Mouse (Mus musculus): ENCODE results near the gene St5. TPM values are rescaled to one million over a fixed set of nuclear protein-coding genes. Genes with fewer than 3 reads are reported as not detected.

St5 gene
- polyA plus RNA-seq, 1 experiment from 2014 or later, result 61.4 TPM

DNA sequence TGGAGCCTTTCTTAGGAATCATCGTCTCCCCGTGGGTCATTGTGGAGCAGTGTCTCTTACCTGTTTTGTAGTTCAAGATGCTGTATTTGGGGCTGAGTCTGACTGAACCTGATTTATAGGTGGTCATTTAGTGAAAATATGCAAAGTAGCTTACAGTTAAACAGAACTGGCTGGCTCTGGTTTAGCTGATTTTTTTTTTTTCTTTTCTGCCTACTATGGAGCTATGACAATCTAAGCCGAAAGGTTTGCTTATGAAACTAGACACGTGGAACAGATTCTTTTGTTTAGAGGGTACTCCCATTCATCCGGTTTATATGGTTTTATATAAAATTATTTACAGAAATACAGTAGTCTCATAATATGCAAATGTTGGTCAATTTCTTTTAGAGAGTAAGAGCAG is 28.2 kb upstream of the St5 start, which contains the start of gene Ascl3:
Gene Ascl3 (minus strand): TSS at position 101 of the 400 bp plus-strand sequence.
- H3K9me3 ChIP-seq (ENCODE audit: control insufficient read depth, low read length), result no peaks in the 10 kb centered on the region
- no peaks in the 10 kb centered on the region for H3K4me1 ChIP-seq (ENCODE audit: control insufficient read depth, insufficient read depth, low read length)
- no peak within 1 kb of the TSS for H3K4me2 ChIP-seq (ENCODE audit: low read depth)
- H3K4me3 ChIP-seq (ENCODE audit: low read depth, low read length), result no peak within 1 kb of the TSS
- 90% methylated on average over 5 of the region's 5 CpGs for WGBS
- no peak within 1 kb of the TSS for H3K27ac ChIP-seq (ENCODE audit: low read depth, low read length)
- H3K27me3 ChIP-seq (ENCODE audit: control insufficient read depth, insufficient read depth, low read length), result no peaks in the 10 kb centered on the region
- no peaks in the 10 kb centered on the region for H3K36me3 ChIP-seq (ENCODE audit: control insufficient read depth, insufficient read depth, low read length)
- DNase-seq (ENCODE audit: low spot score) (no peak), ATAC-seq (ENCODE audit: insufficient read depth, low FRiP score, low TSS enrichment) (no peak)
- no peak within 1 kb of the TSS for H3K9ac ChIP-seq (ENCODE audit: low read length)

DNA sequence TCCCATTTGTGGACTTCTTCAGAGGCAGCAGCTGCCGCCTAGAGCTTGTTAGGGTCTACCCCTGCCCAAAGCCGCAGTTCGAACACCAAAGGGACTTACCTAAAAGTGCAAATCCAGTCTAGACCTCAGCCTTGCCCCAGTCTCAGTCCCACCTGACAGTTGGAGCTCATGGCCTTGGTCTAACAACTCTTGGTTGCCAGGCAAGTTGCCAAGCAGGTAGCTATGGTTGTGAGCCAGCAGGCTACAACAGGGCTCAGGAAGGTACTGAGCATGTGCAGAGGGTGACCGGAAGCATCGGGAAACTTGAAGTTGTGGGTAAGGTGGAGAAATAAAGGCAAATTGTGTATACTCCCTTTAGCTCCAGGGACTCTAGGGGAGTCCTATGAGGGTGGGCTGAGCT is 20.3 kb upstream of the St5 start, which contains the start of gene BC051019:
Gene BC051019 (minus strand): TSS at position 154 of the 400 bp plus-strand sequence.
- DNase-seq (ENCODE audit: low spot score), result no peak
- no peak for ATAC-seq (ENCODE audit: insufficient read depth, low FRiP score, low TSS enrichment)
- H3K4me3 ChIP-seq (ENCODE audit: low read depth, low read length), result no peak within 1 kb of the TSS
- no peak within 1 kb of the TSS for H3K27ac ChIP-seq (ENCODE audit: low read depth, low read length)
- H3K36me3 ChIP-seq (ENCODE audit: control insufficient read depth, insufficient read depth, low read length), result no peaks in the 10 kb centered on the region
- no peak within 1 kb of the TSS for H3K9ac ChIP-seq (ENCODE audit: low read length)
- H3K27me3 ChIP-seq (ENCODE audit: control insufficient read depth, insufficient read depth, low read length), result no peaks in the 10 kb centered on the region
- no peaks in the 10 kb centered on the region for H3K4me1 ChIP-seq (ENCODE audit: control insufficient read depth, insufficient read depth, low read length)
- no peaks in the 10 kb centered on the region for H3K9me3 ChIP-seq (ENCODE audit: control insufficient read depth, low read length)
- no peak within 1 kb of the TSS for H3K4me2 ChIP-seq (ENCODE audit: low read depth)
- 95% methylated on average over 5 of the region's 5 CpGs for WGBS

DNA sequence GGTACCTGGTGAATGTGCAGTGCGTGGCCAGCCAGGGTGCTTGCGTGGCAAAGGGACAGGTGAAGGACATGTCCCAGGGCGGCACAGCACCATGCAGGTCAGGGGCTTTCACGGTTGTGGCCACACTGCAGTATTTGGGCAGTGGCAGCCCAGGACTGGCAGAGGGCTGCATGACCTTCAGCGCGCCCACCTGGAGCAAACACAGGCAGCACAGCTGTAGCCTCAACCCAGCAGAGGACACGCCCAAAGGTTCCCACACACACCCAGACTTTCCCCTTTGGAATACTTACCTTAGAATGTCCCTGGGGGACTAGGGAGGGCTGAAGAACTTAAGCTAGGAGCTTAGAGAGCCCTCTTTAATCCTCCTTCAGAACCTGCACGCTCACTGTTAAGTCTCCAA is 19.7 kb upstream of the St5 start:
- Histone ChIP-seq H3K4me1 (ENCODE audit: control insufficient read depth, insufficient read depth, low read length) (no peaks in the 10 kb centered on the region), H3K27ac (ENCODE audit: low read depth, low read length) (no peak overlapping the region), H3K4me3 (ENCODE audit: low read depth, low read length) (no peak overlapping the region), H3K36me3 (ENCODE audit: control insufficient read depth, insufficient read depth, low read length) (no peaks in the 10 kb centered on the region), H3K27me3 (ENCODE audit: control insufficient read depth, insufficient read depth, low read length) (no peaks in the 10 kb centered on the region), H3K9ac (ENCODE audit: low read length) (no peak overlapping the region), H3K9me3 (ENCODE audit: control insufficient read depth, low read length) (no peaks in the 10 kb centered on the region), H3K4me2 (ENCODE audit: low read depth) (no peak overlapping the region)
- 90% methylated on average over 8 of the region's 8 CpGs for WGBS
- ATAC-seq (ENCODE audit: insufficient read depth, low FRiP score, low TSS enrichment), result no peak
- no peak for DNase-seq (ENCODE audit: low spot score)

DNA sequence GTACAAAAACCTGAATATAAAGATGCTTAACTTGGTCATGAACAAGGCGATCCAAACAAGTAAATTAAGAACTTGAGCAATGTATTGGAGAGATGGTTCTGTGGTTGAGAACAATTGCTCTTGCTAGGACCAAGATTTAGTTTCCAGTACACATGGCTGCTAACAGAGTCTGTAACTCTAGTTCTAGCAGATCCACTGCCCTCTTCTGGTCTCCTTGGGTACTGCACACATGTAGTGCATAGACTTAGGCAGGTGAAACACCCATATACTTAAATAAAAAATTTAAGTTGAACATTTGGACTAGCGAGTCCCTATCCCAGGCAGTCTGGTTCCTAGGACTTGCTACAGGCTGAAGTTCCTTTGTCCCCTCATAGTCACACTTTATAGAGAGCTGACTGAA is 19.2 kb upstream of the St5 start:
- no peak overlapping the region for H3K27ac ChIP-seq (ENCODE audit: low read depth, low read length)
- no peaks in the 10 kb centered on the region for H3K9me3 ChIP-seq (ENCODE audit: control insufficient read depth, low read length)
- H3K36me3 ChIP-seq (ENCODE audit: control insufficient read depth, insufficient read depth, low read length), result no peaks in the 10 kb centered on the region
- no peaks in the 10 kb centered on the region for H3K4me1 ChIP-seq (ENCODE audit: control insufficient read depth, insufficient read depth, low read length)
- no peak for ATAC-seq (ENCODE audit: insufficient read depth, low FRiP score, low TSS enrichment)
- 89% methylated on average over 2 of the region's 2 CpGs for WGBS
- no peak overlapping the region for H3K4me3 ChIP-seq (ENCODE audit: low read depth, low read length)
- H3K4me2 ChIP-seq (ENCODE audit: low read depth), result no peak overlapping the region
- H3K9ac ChIP-seq (ENCODE audit: low read length), result no peak overlapping the region
- H3K27me3 ChIP-seq (ENCODE audit: control insufficient read depth, insufficient read depth, low read length), result no peaks in the 10 kb centered on the region
- no peak for DNase-seq (ENCODE audit: low spot score)

DNA sequence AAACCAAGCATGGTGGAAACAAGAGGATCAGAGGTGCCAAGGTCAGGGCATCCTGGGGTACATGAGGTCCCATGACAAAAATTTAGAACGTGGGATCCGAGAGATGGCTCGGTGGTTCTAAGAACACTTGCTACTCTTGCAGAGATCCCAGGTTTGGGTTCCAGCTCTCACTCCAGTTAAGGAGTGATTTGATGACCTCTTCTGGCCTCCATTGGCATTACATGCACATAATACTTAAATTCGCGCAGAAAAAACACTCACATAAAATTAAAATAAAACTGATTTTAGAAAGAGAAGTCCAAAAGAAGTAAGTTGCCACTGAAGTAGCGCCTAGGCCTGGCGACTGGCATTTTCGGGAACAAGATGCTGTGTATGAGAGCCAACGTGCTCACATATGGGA is 15.9 kb upstream of the St5 start:
- Histone ChIP-seq H3K27me3 (ENCODE audit: control insufficient read depth, insufficient read depth, low read length) (no peaks in the 10 kb centered on the region), H3K9me3 (ENCODE audit: control insufficient read depth, low read length) (no peaks in the 10 kb centered on the region), H3K27ac (ENCODE audit: low read depth, low read length) (no peak overlapping the region), H3K4me2 (ENCODE audit: low read depth) (no peak overlapping the region), H3K36me3 (ENCODE audit: control insufficient read depth, insufficient read depth, low read length) (no peaks in the 10 kb centered on the region), H3K4me1 (ENCODE audit: control insufficient read depth, insufficient read depth, low read length) (no peaks in the 10 kb centered on the region), H3K9ac (ENCODE audit: low read length) (no peak overlapping the region), H3K4me3 (ENCODE audit: low read depth, low read length) (no peak overlapping the region)
- ATAC-seq (ENCODE audit: insufficient read depth, low FRiP score, low TSS enrichment), result no peak
- WGBS, result 61% methylated on average over 9 of the region's 9 CpGs
- no peak for DNase-seq (ENCODE audit: low spot score)

DNA sequence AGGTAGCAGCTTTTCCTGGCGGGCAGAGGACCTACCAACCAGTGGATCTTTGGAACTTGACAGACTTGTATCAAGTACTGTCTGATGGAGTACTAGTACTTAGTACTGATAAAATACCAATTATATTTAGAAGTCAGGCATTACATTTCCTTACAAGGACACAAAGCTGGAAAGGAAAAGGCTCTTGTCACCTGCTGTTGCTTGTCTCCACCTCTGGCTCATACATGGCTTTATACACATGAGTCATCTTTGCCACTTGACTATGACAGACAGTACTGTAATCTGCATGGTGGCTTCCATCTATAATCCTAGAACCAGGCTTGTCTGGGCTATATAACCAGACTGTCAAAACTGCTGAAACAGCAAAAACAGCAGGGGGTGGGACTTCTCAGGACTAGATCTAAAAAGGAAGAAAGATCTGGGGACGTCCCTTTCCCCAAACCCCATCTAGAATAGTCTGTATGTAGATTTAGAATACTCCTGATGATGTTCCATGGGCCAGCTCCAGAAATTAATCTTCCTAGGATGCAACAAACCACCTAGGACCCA is 10.1 kb upstream of the St5 start:
- Histone ChIP-seq H3K9me3 (ENCODE audit: control insufficient read depth, low read length) (no peaks in the 10 kb centered on the region), H3K27me3 (ENCODE audit: control insufficient read depth, insufficient read depth, low read length) (no peaks in the 10 kb centered on the region), H3K4me1 (ENCODE audit: control insufficient read depth, insufficient read depth, low read length) (no peaks in the 10 kb centered on the region), H3K9ac (ENCODE audit: low read length) (no peak overlapping the region), H3K4me2 (ENCODE audit: low read depth) (no peak overlapping the region), H3K4me3 (ENCODE audit: low read depth, low read length) (no peak overlapping the region), H3K27ac (ENCODE audit: low read depth, low read length) (no peak overlapping the region), H3K36me3 (ENCODE audit: control insufficient read depth, insufficient read depth, low read length) (no peaks in the 10 kb centered on the region; the same call in 1 of the 2 replicates)
- DNase-seq (ENCODE audit: low spot score), result no peak
- WGBS, result 87% methylated on average over 2 of the region's 2 CpGs
- ATAC-seq (ENCODE audit: insufficient read depth, low FRiP score, low TSS enrichment), result no peak

DNA sequence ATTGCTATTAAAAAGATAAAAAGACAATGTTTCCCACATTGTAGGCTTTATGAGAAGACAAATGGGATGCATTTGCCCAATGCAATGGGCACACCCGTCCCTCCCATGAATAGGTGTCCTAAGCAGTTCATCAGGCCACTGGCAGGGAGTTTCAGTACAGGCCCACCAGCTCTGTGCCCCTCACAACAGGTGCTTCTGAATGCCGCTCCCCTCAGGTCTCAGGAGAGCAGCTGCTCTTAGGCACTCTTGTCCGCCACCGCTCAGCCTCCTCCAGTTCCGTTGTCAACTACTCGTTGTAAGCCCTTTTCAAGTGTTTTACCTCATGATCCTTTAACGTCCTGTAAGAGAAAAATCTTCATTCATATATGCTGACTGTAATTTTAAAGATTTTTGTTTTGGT is 8.8 kb upstream of the St5 start:
- no peaks in the 10 kb centered on the region for H3K4me1 ChIP-seq (ENCODE audit: control insufficient read depth, insufficient read depth, low read length)
- no peak for DNase-seq (ENCODE audit: low spot score)
- no peak for ATAC-seq (ENCODE audit: insufficient read depth, low FRiP score, low TSS enrichment)
- WGBS, result 78% methylated on average over 7 of the region's 7 CpGs
- no peaks in the 10 kb centered on the region; the same call in 1 of the 2 replicates for H3K36me3 ChIP-seq (ENCODE audit: control insufficient read depth, insufficient read depth, low read length)
- H3K4me3 ChIP-seq (ENCODE audit: low read depth, low read length), result no peak overlapping the region
- no peak overlapping the region for H3K27ac ChIP-seq (ENCODE audit: low read depth, low read length)
- no peak overlapping the region for H3K4me2 ChIP-seq (ENCODE audit: low read depth)
- no peaks in the 10 kb centered on the region for H3K27me3 ChIP-seq (ENCODE audit: control insufficient read depth, insufficient read depth, low read length)
- no peaks in the 10 kb centered on the region for H3K9me3 ChIP-seq (ENCODE audit: control insufficient read depth, low read length)
- H3K9ac ChIP-seq (ENCODE audit: low read length), result no peak overlapping the region

DNA sequence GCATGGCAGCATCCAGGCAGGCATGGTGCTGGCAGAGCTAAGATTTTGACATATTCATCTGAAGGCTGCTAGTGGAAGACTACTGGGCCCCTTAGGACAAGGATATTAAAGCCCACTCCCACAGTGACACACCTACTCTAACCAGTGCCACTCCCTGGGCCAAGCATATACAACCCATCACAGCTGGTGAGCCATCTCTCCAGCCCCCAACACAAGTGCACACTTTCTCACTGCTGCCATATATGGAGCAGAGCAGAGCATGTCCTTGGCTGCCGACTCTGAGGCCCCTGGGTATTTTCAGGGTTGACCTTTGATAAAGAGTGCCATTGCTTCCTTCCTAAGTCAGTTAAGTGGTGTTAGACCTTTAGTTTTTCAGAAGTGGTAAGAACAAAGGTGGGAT is 6.7 kb upstream of the St5 start:
- Histone ChIP-seq H3K36me3 (ENCODE audit: control insufficient read depth, insufficient read depth, low read length) (no peaks in the 10 kb centered on the region; the same call in 1 of the 2 replicates), H3K4me3 (ENCODE audit: low read depth, low read length) (no peak overlapping the region), H3K27ac (ENCODE audit: low read depth, low read length) (no peak overlapping the region), H3K9ac (ENCODE audit: low read length) (no peak overlapping the region), H3K9me3 (ENCODE audit: control insufficient read depth, low read length) (no peaks in the 10 kb centered on the region), H3K27me3 (ENCODE audit: control insufficient read depth, insufficient read depth, low read length) (no peaks in the 10 kb centered on the region), H3K4me2 (ENCODE audit: low read depth) (no peak overlapping the region), H3K4me1 (ENCODE audit: control insufficient read depth, insufficient read depth, low read length) (no peaks in the 10 kb centered on the region)
- 87% methylated on average over 1 of the region's 1 CpGs for WGBS
- DNase-seq (ENCODE audit: low spot score) (no peak), ATAC-seq (ENCODE audit: insufficient read depth, low FRiP score, low TSS enrichment) (no peak)

DNA sequence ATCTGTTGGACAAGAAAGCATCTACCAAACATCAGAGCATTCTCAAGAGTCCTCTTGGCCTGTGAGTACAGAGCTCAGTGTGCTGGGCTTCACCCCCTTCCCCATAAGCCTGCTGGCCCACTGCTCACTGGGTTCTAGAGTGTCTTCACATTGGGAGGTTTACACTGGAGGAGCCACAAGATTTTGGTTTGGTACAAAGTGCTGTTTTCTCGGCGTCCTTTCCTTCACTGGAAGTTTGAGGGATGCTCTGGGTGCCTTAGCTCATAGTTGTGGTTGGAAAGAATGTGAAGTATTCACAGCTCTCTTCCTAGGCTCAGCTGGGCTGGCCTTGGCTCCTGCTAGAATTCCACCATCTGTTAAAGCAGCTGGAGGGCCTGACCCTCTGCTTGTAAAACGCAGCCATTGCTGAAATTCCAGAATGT is 5.6 kb upstream of the St5 start:
- Histone ChIP-seq H3K36me3 (ENCODE audit: control insufficient read depth, insufficient read depth, low read length) (no peaks in the 10 kb centered on the region; the same call in 1 of the 2 replicates), H3K4me1 (ENCODE audit: control insufficient read depth, insufficient read depth, low read length) (no peaks in the 10 kb centered on the region), H3K27ac (ENCODE audit: low read depth, low read length) (no peak overlapping the region), H3K9ac (ENCODE audit: low read length) (no peak overlapping the region), H3K4me3 (ENCODE audit: low read depth, low read length) (no peak overlapping the region), H3K9me3 (ENCODE audit: control insufficient read depth, low read length) (no peaks in the 10 kb centered on the region), H3K4me2 (ENCODE audit: low read depth) (no peak overlapping the region), H3K27me3 (ENCODE audit: control insufficient read depth, insufficient read depth, low read length) (no peaks in the 10 kb centered on the region)
- 74% methylated on average over 3 of the region's 3 CpGs for WGBS
- ATAC-seq (ENCODE audit: insufficient read depth, low FRiP score, low TSS enrichment), result no peak
- DNase-seq (ENCODE audit: low spot score), result no peak
